Mouse (Mus musculus): ENCODE data around the gene Dcaf15.

Gene Dcaf15

GRCm38 (mm10) chr8:84066291-84066930 lies 38.2 kb downstream of the Dcaf15 start, which contains the start of gene Rfx1:
Gene Rfx1, plus strand, starts transcription at chr8:84066834.
- peak; percentile 100 for DNase-seq (ENCODE audit: low spot score)

- no peak for DNase-seq (ENCODE audit: low spot score)
Observed at GRCm38 (mm10) chr8:84065457-84066072, 39.0 kb downstream of the Dcaf15 start.

- no peak for DNase-seq (ENCODE audit: low spot score)
Observed at GRCm38 (mm10) chr8:84065037-84065436, 39.5 kb downstream of the Dcaf15 start, which contains the start of gene Gm10643. Gene Gm10643, minus strand, starts transcription at chr8:84065137.

GRCm38 (mm10) chr8:84063861-84064610 lies 40.5 kb downstream of the Dcaf15 start:
- DNase-seq (ENCODE audit: low spot score): no peak

GRCm38 (mm10) chr8:84060245-84060644 lies 44.3 kb downstream of the Dcaf15 start:
- no peak for DNase-seq (ENCODE audit: low spot score)

- DNase-seq (ENCODE audit: low spot score): no peak
Observed at GRCm38 (mm10) chr8:84059226-84059625, 45.3 kb downstream of the Dcaf15 start.

GRCm38 (mm10) chr8:84057827-84058226 lies 46.7 kb downstream of the Dcaf15 start:
- no peak for DNase-seq (ENCODE audit: low spot score)

- DNase-seq (ENCODE audit: low spot score): no peak
Observed at GRCm38 (mm10) chr8:84053229-84053628, 51.3 kb downstream of the Dcaf15 start.

- no peak for DNase-seq (ENCODE audit: low spot score)
Observed at GRCm38 (mm10) chr8:84052746-84053145, 51.8 kb downstream of the Dcaf15 start.

GRCm38 (mm10) chr8:84048171-84048570 lies 56.4 kb downstream of the Dcaf15 start:
- no peak for DNase-seq (ENCODE audit: low spot score)

Measured in embryo, embryonic 10 days (tissue).